Mouse (Mus musculus) gastrocnemius, postnatal 36 days (tissue): Measurements from ENCODE around the gene M1ap. TPM values are rescaled to one million over a fixed set of nuclear protein-coding genes. Genes with fewer than 3 reads are reported as not detected.
A peak's percentile ranks its signal among the peaks of the same experiment; 100 is the strongest.

ENCODE experiments used
- DNase-seq, 2 experiments: peaks; one replicate each; pipeline ENCODE4 v3.0.0; 2022
- intact Hi-C: fragments of 180-260 bp; cut with DNase I; formaldehyde crosslinking; loops from one replicate; pipeline ENCODE4 v1.15.1; 2025
- total RNA-seq, 2 experiments: library from RNA; stranded (reverse); gene quantifications; 2 replicates each; pipeline ENCODE4 v1.2.3; 2021

Gene M1ap
- total RNA-seq, 2 experiments from 2014 or later: not detected

- DNase-seq: no peak
- intact Hi-C loops: no loop called here
These were observed 19.1 kb upstream of the M1ap start for GRCm38 (mm10) chr6:82927617-82928016.

GRCm38 (mm10) chr6:82934616-82935230 lies 12.0 kb upstream of the M1ap start:
- intact Hi-C loops: no loop called here

GRCm38 (mm10) chr6:82939167-82939912 lies 7.4 kb upstream of the M1ap start, which contains the start of gene Sema4f:
TSS of gene Sema4f (minus strand) at chr6:82939769.
- DNase-seq: no peak
- intact Hi-C loops: no loop called here

More at GRCm38 (mm10) chr6:82934616-82935230, 12.0 kb upstream of the M1ap start:
- no peak for DNase-seq

GRCm38 (mm10) chr6:82940765-82941164 lies 5.9 kb upstream of the M1ap start:
- intact Hi-C loops: no loop called here
- no peak for DNase-seq

GRCm38 (mm10) chr6:82945750-82946149 lies 952 bp upstream of the M1ap start:
- DNase-seq: no peak

GRCm38 (mm10) chr6:82956553-82957251 lies 10.0 kb downstream of the M1ap start:
- intact Hi-C loops: no loop called here
- DNase-seq: no peak

More at GRCm38 (mm10) chr6:82945750-82946149, 952 bp upstream of the M1ap start:
- intact Hi-C loops: no loop called here

GRCm38 (mm10) chr6:82961664-82962063 lies 15.0 kb downstream of the M1ap start:
- no peak for DNase-seq
- intact Hi-C loops: no loop called here

GRCm38 (mm10) chr6:82969249-82970084 lies 22.8 kb downstream of the M1ap start:
- intact Hi-C loops: loop anchor here (2.0 to 5.0 kb wide), 3 partner anchors 52 to 259 kb away; no protein-coding TSS in a partner anchor
- DNase-seq: no peak

GRCm38 (mm10) chr6:82971031-82971430 lies 24.3 kb downstream of the M1ap start:
- intact Hi-C loops: loop anchor here (2.0 to 5.0 kb wide), 3 partner anchors 54 to 260 kb away; no protein-coding TSS in a partner anchor
- DNase-seq: no peak

- intact Hi-C loops: no loop called here
- no peak for DNase-seq
These were observed 40.8 kb downstream of the M1ap start for GRCm38 (mm10) chr6:82987411-82987971.

GRCm38 (mm10) chr6:82993696-82994095 lies 47.0 kb downstream of the M1ap start:
- no peak for DNase-seq
- intact Hi-C loops: no loop called here

GRCm38 (mm10) chr6:82994372-82994771 lies 47.7 kb downstream of the M1ap start:
- intact Hi-C loops: no loop called here
- DNase-seq: no peak

- intact Hi-C loops: loop anchor here (2.0 to 5.0 kb wide), 4 partner anchors 55 to 160 kb away; partner anchors contain the start of genes 1700003E16Rik, Aup1, Ccdc142 and Gm42688
These were observed 50.1 kb downstream of the M1ap start for GRCm38 (mm10) chr6:82996740-82997315.

GRCm38 (mm10) chr6:82997511-82998102 lies 50.9 kb downstream of the M1ap start:
- intact Hi-C loops: loop anchor here (2.0 to 5.0 kb wide), 4 partner anchors 55 to 160 kb away; partner anchors contain the start of genes 1700003E16Rik, Aup1, Ccdc142 and Gm42688
- no peak for DNase-seq

More at GRCm38 (mm10) chr6:82996740-82997315, 50.1 kb downstream of the M1ap start:
- DNase-seq: peak; percentile 87 to 88

- DNase-seq: no peak
- intact Hi-C loops: loop anchor here (5.0 kb wide), 2 partner anchors 54 to 159 kb away; partner anchors contain the start of genes 1700003E16Rik, Aup1 and Wdr54
These were observed 51.6 kb downstream of the M1ap start for GRCm38 (mm10) chr6:82998326-82998725.

- intact Hi-C loops: loop anchor here (5.0 kb wide), 2 partner anchors 52 to 157 kb away; partner anchors contain the start of genes 1700003E16Rik, Aup1 and Wdr54
- no peak for DNase-seq
These were observed 53.3 kb downstream of the M1ap start for GRCm38 (mm10) chr6:82999986-83000385.

GRCm38 (mm10) chr6:83003082-83003481 lies 56.4 kb downstream of the M1ap start:
- no peak for DNase-seq
- intact Hi-C loops: no loop called here

- intact Hi-C loops: no loop called here
- no peak for DNase-seq
These were observed 57.1 kb downstream of the M1ap start for GRCm38 (mm10) chr6:83003850-83004249.

- intact Hi-C loops: no loop called here
- DNase-seq: no peak
These were observed 57.6 kb downstream of the M1ap start for GRCm38 (mm10) chr6:83004309-83004708.
